Mouse (Mus musculus) heart, embryonic 11.5 days (tissue): ENCODE results near the gene Rdh9. TPM values are rescaled to one million over a fixed set of nuclear protein-coding genes. Genes with fewer than 3 reads are reported as not detected.

Source experiments
- ATAC-seq: fragments of 200-750 bp; cut with Nextera tagmentation; replicated peaks from 2 replicates; pipeline ENCODE4 v1.8.0; 2017; ENCODE audit warnings: moderate library complexity; ENCODE audit not compliant: insufficient number of reproducible peaks, low FRiP score, low TSS enrichment
- H3K27ac ChIP-seq: fragments of 300-500 bp; sonication (generic); 2 replicates; pipeline ENCODE4 v1.5.1; 2014; ENCODE audit warnings: mild to moderate bottlenecking, low read depth, low read length
- H3K27me3 ChIP-seq: fragments of 300-500 bp; sonication (generic); 2 replicates; pipeline ENCODE4 v1.6.1; 2014; ENCODE audit warnings: mild to moderate bottlenecking, low read length, mixed read lengths; ENCODE audit not compliant: control insufficient read depth, insufficient read depth
- H3K36me3 ChIP-seq: fragments of 300-500 bp; sonication (generic); 2 replicates; pipeline ENCODE4 v1.6.1; 2014; ENCODE audit warnings: mild to moderate bottlenecking, low read length, moderate library complexity, mixed read lengths; ENCODE audit not compliant: control insufficient read depth, insufficient read depth
- H3K4me1 ChIP-seq: fragments of 300-500 bp; sonication (generic); 2 replicates; pipeline ENCODE4 v1.6.1; 2014; ENCODE audit warnings: low read length; ENCODE audit not compliant: control insufficient read depth, insufficient read depth
- H3K4me2 ChIP-seq: fragments of 300-500 bp; sonication (generic); 2 replicates; pipeline ENCODE4 v1.6.1; 2014; ENCODE audit warnings: mild to moderate bottlenecking, moderate library complexity
- H3K4me3 ChIP-seq: fragments of 300-500 bp; sonication (generic); 2 replicates; pipeline ENCODE4 v1.5.1; 2014; ENCODE audit warnings: low read depth, low read length
- H3K9ac ChIP-seq: fragments of 300-500 bp; sonication (generic); 2 replicates; pipeline ENCODE4 v1.6.1; 2014; ENCODE audit warnings: mild to moderate bottlenecking, low read depth, low read length, moderate library complexity
- H3K9me3 ChIP-seq: fragments of 300-500 bp; sonication (generic); replicated peaks from 2 replicates; pipeline ENCODE4 v1.6.1; 2016; ENCODE audit warnings: low read length; ENCODE audit not compliant: control insufficient read depth
- WGBS: fragments of 180-500 bp; shearing (Covaris S2); extraction: QIAGEN DNeasy Blood & Tissue Kit; methylation state at CpG from one replicate; pipeline ENCODE4 v1.1.7; 2014; ENCODE audit not compliant: insufficient replicate concordance; 5-methylcytosine and 5-hydroxymethylcytosine counted together
- polyA plus RNA-seq: library from polyadenylated mRNA; unstranded; fragments of >200 nt; fragmentation: Nextera tagmentation; extraction: Ambion mirVana; gene quantifications from 2 replicates; pipeline ENCODE4 v1.2.1, GENCODE M21; 2014

Rdh9 gene
- 0.18 TPM in 1 of 2 replicates, not detected in the other for polyA plus RNA-seq

- WGBS, result 70% methylated on average over 2 of the region's 2 CpGs
Measured at GRCm38 (mm10) chr10:127776011-127776410, at the start of gene Rdh9. Rdh9 (plus strand) TSS chr10:127776386.

DNA sequence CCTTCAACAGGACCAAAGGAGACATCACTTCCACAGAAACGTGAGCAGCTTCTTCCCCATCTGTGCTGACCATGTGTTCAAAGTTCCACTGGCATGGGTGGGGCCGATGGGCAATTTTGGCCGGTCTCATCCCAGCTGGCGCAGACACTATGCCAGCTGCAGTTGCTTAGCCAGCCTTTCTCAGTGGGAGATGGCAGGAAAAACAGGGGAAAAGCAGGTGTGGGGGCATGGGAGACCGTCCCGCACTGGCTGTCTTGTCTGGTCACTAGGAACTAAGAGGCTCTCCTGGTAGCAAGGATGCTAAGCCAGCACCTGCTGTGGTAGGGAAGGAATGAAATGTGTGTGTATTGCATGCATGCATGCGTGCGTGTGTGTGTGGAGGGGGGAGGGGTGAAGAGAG is 47.7 kb upstream of the Rdh9 start:
- H3K36me3 ChIP-seq, result no peaks in the 10 kb centered on the region
- no peak overlapping the region for H3K4me2 ChIP-seq
- H3K9me3 ChIP-seq, result no peaks in the 10 kb centered on the region
- no peak for ATAC-seq
- WGBS, result 72% methylated on average over 8 of the region's 8 CpGs
- H3K4me1 ChIP-seq, result no peaks in the 10 kb centered on the region
- no peak overlapping the region for H3K4me3 ChIP-seq
- H3K9ac ChIP-seq, result no peak overlapping the region
- H3K27ac ChIP-seq, result no peak overlapping the region
- peaks cover 8% of the 10 kb centered on the region; the same call in 1 of the 2 replicates for H3K27me3 ChIP-seq

More at GRCm38 (mm10) chr10:127776011-127776410, at the start of gene Rdh9:
- Histone ChIP-seq H3K4me2 (no peak within 1 kb of the TSS), H3K4me3 (no peak within 1 kb of the TSS), H3K36me3 (no peaks in the 10 kb centered on the region), H3K27ac (no peak within 1 kb of the TSS), H3K27me3 (no peaks in the 10 kb centered on the region), H3K4me1 (no peaks in the 10 kb centered on the region), H3K9ac (no peak within 1 kb of the TSS), H3K9me3 (no peaks in the 10 kb centered on the region)
- no peak for ATAC-seq

DNA sequence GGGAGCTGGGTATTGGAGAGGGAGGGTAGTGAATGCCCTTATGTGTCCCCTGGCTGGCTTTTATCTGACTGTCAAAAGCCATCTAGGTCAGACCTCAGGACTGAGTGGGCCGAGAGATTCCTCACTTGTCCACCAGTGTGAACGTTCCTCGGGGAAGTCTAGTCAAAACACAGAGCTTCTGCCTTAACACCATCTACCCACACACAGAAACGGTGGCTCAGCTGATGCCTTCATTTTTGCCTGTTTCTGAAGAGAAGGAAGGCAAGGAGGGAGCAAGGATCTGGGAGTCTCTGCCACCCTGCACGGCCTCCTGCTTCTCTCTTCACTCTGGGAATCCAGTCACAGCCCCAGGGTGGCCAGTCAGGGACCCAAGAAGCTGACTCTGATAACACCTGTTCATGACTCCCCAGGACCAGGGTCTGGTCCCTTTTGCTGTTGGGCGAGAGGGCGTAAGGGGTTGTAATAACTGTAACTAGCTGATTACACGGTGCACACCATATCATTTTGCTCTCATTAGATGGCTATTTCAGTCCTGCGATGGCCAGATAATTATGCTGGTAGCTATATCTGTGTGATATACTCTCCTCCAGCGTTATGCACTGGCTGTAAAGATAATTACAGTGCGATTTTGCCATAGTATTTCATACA is 45.8 kb upstream of the Rdh9 start:
- Histone ChIP-seq H3K4me3 (no peak overlapping the region), H3K27me3 (0 out of 2 replicates have a peak, but pooled peaks cover 3% of the 10 kb centered on the region), H3K27ac (no peak overlapping the region), H3K4me1 (no peaks in the 10 kb centered on the region), H3K9me3 (no peaks in the 10 kb centered on the region), H3K4me2 (no peak overlapping the region), H3K9ac (no peak overlapping the region), H3K36me3 (no peaks in the 10 kb centered on the region)
- WGBS, result 66% methylated on average over 11 of the region's 11 CpGs
- ATAC-seq, result no peak

DNA sequence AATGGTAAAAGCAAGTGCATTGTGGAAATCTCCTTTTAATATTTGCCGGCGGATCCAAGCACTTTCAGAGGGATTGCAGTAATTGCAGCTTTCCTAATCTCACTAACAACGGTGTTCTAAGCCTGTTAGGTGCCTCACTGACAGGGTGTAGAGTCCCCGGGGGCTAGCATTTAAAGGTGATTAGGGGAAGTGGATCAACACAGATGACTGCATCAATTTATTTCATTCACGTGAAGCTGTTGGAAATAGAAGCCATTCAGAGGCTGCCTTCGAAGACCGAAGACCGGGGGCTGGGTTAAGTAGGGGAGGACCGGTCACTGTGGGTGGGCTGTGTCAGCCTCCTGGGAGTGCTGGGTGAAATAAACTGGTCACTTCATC is 45.3 kb upstream of the Rdh9 start:
- Histone ChIP-seq H3K27ac (no peak overlapping the region), H3K9me3 (no peaks in the 10 kb centered on the region), H3K36me3 (no peaks in the 10 kb centered on the region), H3K27me3 (0 out of 2 replicates have a peak, but pooled peaks cover 2% of the 10 kb centered on the region), H3K4me1 (no peaks in the 10 kb centered on the region), H3K9ac (no peak overlapping the region), H3K4me2 (no peak overlapping the region), H3K4me3 (no peak overlapping the region)
- 54% methylated on average over 9 of the region's 9 CpGs for WGBS
- no peak for ATAC-seq

GRCm38 (mm10) chr10:127731397-127731796 is 44.8 kb upstream of the Rdh9 start:
- no peak overlapping the region for H3K27ac ChIP-seq

GRCm38 (mm10) chr10:127734434-127734833 is 41.8 kb upstream of the Rdh9 start:
- Histone ChIP-seq H3K4me2 (no peak overlapping the region), H3K4me3 (no peak overlapping the region), H3K9me3 (no peaks in the 10 kb centered on the region), H3K9ac (no peak overlapping the region), H3K27me3 (no peaks in the 10 kb centered on the region), H3K27ac (no peak overlapping the region), H3K36me3 (no peaks in the 10 kb centered on the region), H3K4me1 (no peaks in the 10 kb centered on the region)
- WGBS, result 30% methylated on average over 5 of the region's 5 CpGs
- no peak for ATAC-seq

More at GRCm38 (mm10) chr10:127731397-127731796, 44.8 kb upstream of the Rdh9 start:
- H3K36me3 ChIP-seq, result no peaks in the 10 kb centered on the region
- ATAC-seq, result no peak
- no peak overlapping the region for H3K4me3 ChIP-seq
- no peak overlapping the region for H3K9ac ChIP-seq
- no peaks in the 10 kb centered on the region for H3K4me1 ChIP-seq
- H3K27me3 ChIP-seq, result 0 out of 2 replicates have a peak, but pooled peaks cover 2% of the 10 kb centered on the region
- 32% methylated on average over 5 of the region's 5 CpGs for WGBS
- H3K4me2 ChIP-seq, result no peak overlapping the region
- no peaks in the 10 kb centered on the region for H3K9me3 ChIP-seq

DNA sequence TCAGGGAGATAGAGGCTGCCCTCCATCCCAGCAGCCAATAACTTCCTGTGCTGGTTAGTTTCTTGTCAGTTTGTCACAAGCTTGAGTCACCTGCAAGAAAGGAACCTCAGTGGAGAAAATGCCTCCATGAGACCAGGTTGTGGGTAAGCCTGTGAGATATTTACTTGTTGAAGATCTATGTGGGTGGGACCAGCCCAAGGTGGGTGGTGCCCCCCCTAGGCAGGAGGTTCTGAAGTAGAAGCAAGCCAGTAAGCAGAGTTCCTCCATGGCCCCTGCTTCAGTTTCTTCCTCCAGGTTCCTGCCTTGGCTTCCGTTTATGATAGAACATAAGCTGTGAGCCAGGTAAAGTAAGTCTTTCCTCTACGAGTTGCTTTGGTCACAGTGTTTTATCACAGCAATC is 39.9 kb upstream of the Rdh9 start:
- H3K9ac ChIP-seq, result no peak overlapping the region
- H3K4me1 ChIP-seq, result peaks cover 5% of the 10 kb centered on the region
- no peaks in the 10 kb centered on the region for H3K27me3 ChIP-seq
- WGBS, result 76% methylated on average over 2 of the region's 2 CpGs
- no peak overlapping the region for H3K4me2 ChIP-seq
- no peak for ATAC-seq
- no peaks in the 10 kb centered on the region for H3K9me3 ChIP-seq
- no peak overlapping the region for H3K4me3 ChIP-seq
- no peak overlapping the region for H3K27ac ChIP-seq
- no peaks in the 10 kb centered on the region for H3K36me3 ChIP-seq

GRCm38 (mm10) chr10:127736916-127737315 is 39.3 kb upstream of the Rdh9 start:
- Histone ChIP-seq H3K9ac (no peak overlapping the region), H3K4me2 (no peak overlapping the region), H3K36me3 (no peaks in the 10 kb centered on the region), H3K27ac (no peak overlapping the region), H3K4me3 (no peak overlapping the region), H3K9me3 (no peaks in the 10 kb centered on the region), H3K4me1 (peaks cover 5% of the 10 kb centered on the region), H3K27me3 (no peaks in the 10 kb centered on the region)
- WGBS, result 45% methylated on average over 4 of the region's 4 CpGs
- ATAC-seq, result no peak

DNA sequence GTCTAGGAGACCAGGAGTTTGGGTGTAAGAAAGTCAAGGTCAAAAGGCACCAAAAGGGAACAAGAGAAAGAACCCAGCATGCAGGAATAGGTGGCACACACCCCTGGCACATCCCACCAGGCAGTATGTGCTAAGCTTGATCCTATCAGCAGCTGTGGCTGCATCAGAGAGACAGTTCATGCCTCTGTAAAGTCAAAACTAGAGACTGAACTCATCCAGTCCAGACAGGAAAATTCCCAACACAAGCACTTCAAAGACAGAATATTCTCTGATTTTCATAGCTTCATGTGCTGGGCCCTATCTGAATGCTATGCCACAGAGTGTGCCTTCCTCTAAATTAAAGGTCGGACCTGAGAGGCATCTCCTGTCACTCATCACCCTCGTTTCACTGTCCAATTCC is 38.6 kb upstream of the Rdh9 start:
- Histone ChIP-seq H3K9ac (no peak overlapping the region), H3K4me1 (peaks cover 5% of the 10 kb centered on the region), H3K4me3 (no peak overlapping the region), H3K36me3 (peaks cover under 1% of the 10 kb centered on the region; the same call in 1 of the 2 replicates), H3K4me2 (no peak overlapping the region), H3K27ac (no peak overlapping the region), H3K27me3 (no peaks in the 10 kb centered on the region), H3K9me3 (no peaks in the 10 kb centered on the region)
- WGBS, result 28% methylated on average over 2 of the region's 2 CpGs
- no peak for ATAC-seq
